Mouse (Mus musculus) spleen, adult 2 months (tissue): ENCODE measurements around the gene Rangap1.

Experiments
- CTCF ChIP-seq: fragments of 200-500 bp; IDR thresholded peaks from 2 replicates; pipeline ENCODE4 v1.5.1; 2011; ENCODE audit warnings: mild to moderate bottlenecking, inconsistent platforms; ENCODE audit not compliant: insufficient read depth, insufficient read length, insufficient replicate concordance; ENCODE audit errors: extremely low read depth
- POLR2A ChIP-seq: fragments of 200-500 bp; IDR thresholded peaks from 2 replicates; pipeline ENCODE4 v1.6.1; 2011; ENCODE audit warnings: low read depth, low read length, inconsistent platforms

DNA sequence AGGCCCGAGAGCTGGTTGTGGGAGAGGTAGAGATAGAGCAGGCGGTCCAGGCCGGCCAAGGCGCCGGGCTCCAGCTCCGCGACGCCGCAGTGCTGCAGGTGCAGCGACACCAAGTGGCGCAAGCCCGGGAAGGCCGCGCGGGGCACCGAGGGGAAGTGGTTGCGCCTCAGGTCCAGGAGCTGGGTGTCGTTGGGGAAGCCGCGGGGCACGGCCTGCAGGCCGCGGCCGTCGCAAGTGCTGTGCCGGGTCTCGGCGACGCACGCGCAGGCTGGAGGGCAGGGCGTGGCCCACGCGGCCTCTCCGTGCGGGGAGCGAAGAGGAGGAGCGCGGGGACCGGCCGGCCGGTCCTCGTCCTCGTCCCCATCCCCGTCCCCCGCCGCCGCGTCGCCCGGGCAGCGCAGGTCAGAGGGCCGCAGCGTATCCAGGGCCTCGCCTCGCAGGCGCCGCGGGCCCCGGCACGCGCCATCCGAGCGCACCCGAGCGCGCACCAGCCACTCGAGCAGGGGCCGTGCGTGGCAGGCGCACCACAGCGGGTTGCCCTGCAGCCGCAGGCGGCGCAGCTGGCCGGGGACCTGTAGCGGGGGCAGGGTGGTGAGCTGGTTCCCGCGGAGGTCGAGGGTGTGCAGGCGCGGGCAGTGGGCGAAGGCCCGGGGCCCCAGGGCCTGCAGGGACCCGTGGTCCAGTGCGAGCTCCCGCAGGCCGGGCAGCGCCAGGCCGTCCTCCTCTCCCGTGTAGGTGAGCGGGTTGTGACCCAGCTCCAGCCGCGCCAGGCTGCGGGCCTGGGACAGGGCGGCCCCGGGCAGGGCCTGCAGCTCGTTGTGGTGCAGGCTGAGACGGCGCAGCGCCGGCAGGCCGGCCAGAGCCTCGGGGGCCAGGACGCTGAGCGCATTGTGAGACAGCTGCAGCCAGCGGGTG lies 51.1 kb downstream of the Rangap1 start:
- TF ChIP-seq CTCF (peak; percentile 79), POLR2A (no peak)
